Mouse (Mus musculus): ENCODE measurements around the gene Ehbp1. TPM values are rescaled to one million over a fixed set of nuclear protein-coding genes. Genes with fewer than 3 reads are reported as not detected.
A peak's percentile ranks its signal among the peaks of the same experiment; 100 is the strongest.

The Ehbp1 gene
- total and polyA plus RNA-seq, 2 experiments from 2014 or later = 12.0 to 45.6 TPM

DNA sequence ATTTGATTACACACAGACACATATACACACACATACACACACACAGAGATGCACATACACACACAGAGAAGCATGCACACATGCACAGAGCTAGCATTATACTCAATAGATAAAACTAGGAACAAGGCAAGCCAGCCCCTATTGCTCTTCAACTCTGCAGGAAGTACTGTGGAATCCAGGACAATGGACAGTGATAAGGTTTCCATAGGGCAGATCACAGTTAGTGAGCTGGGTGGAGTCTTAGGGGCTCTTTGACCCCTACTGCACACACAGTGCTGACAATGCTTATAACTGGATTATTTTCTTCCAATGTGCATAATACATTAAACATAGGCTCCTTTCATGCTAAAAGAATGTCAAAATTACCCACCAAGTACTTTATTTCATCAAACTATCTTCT is 75.1 kb downstream of the Ehbp1 start:
- Histone ChIP-seq H3K27ac (ENCODE audit: low read depth, low read length) (no peak overlapping the region), H3K4me3 (ENCODE audit: low read depth, low read length) (no peak overlapping the region), H3K9ac (no peak overlapping the region), H3K4me2 (ENCODE audit: low read depth) (no peak overlapping the region), H3K4me1 (ENCODE audit: insufficient read depth) (no peaks in the 10 kb centered on the region), H3K27me3 (ENCODE audit: insufficient read depth, low read length) (no peaks in the 10 kb centered on the region), H3K36me3 (ENCODE audit: insufficient read depth) (no peaks in the 10 kb centered on the region), H3K9me3 (ENCODE audit: low read length) (no peaks in the 10 kb centered on the region)
- no peak for ATAC-seq
- no peak for TF ChIP-seq CTCF (IDR thresholded peaks at IDR 0.05; ENCODE audit: low read depth)
- DNase-seq = no peak

DNA sequence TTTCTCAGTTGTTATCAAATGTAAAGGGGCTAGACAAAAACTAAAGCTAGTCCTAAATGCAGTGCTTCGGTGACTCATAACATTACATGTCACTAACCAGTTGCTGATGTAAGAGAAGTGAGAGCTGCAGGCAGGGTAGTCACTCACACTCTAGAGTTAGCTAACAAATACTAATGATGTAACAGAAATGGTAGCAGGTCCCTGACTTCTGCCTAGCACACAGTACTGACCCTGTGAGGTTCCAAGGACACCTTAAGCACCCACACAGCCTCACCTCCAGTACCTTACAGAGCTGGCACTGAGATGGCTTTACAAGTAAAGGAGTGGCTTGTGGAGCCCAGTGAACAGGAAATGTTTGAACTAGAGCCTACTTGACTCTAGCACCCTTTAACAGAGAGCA is 86.7 kb downstream of the Ehbp1 start:
- Histone ChIP-seq H3K9me3 (ENCODE audit: low read length) (no peaks in the 10 kb centered on the region), H3K4me2 (ENCODE audit: low read depth) (no peak overlapping the region), H3K4me3 (ENCODE audit: low read depth, low read length) (no peak overlapping the region), H3K27me3 (ENCODE audit: insufficient read depth, low read length) (no peaks in the 10 kb centered on the region), H3K36me3 (ENCODE audit: insufficient read depth) (no peaks in the 10 kb centered on the region), H3K9ac (no peak overlapping the region), H3K27ac (ENCODE audit: low read depth, low read length) (no peak overlapping the region), H3K4me1 (ENCODE audit: insufficient read depth) (no peaks in the 10 kb centered on the region)
- DNase-seq (no peak), ATAC-seq (no peak)
- no peak for TF ChIP-seq CTCF (IDR thresholded peaks at IDR 0.05; ENCODE audit: low read depth)
- WGBS = 91% methylated on average over 1 of the region's 1 CpGs

DNA sequence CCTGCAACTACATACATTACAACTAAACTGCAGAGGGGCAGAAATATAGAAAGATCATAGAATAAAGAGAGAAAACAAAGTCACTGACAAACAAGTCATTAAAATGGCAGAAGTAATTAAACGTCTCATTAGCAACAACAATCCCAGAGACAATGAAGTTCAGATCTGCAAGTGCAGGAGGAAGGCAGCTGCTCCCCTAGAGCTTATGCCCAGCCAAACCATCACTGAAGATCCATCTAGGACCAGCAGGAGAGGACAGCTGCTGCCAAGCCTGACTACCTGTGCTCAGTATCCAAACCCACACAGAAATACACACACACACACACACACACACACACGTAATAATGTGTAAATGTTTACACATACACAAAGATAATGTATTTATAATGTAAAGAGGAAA is 92.7 kb downstream of the Ehbp1 start:
- DNase-seq (no peak), ATAC-seq (no peak)
- Histone ChIP-seq H3K4me1 (ENCODE audit: insufficient read depth) (no peaks in the 10 kb centered on the region), H3K36me3 (ENCODE audit: insufficient read depth) (no peaks in the 10 kb centered on the region), H3K9me3 (ENCODE audit: low read length) (no peaks in the 10 kb centered on the region), H3K27ac (ENCODE audit: low read depth, low read length) (no peak overlapping the region), H3K4me3 (ENCODE audit: low read depth, low read length) (no peak overlapping the region), H3K4me2 (ENCODE audit: low read depth) (no peak overlapping the region), H3K9ac (no peak overlapping the region), H3K27me3 (ENCODE audit: insufficient read depth, low read length) (no peaks in the 10 kb centered on the region)
- WGBS = 65% methylated on average over 2 of the region's 2 CpGs
- no peak for TF ChIP-seq CTCF (IDR thresholded peaks at IDR 0.05; ENCODE audit: low read depth)

DNA sequence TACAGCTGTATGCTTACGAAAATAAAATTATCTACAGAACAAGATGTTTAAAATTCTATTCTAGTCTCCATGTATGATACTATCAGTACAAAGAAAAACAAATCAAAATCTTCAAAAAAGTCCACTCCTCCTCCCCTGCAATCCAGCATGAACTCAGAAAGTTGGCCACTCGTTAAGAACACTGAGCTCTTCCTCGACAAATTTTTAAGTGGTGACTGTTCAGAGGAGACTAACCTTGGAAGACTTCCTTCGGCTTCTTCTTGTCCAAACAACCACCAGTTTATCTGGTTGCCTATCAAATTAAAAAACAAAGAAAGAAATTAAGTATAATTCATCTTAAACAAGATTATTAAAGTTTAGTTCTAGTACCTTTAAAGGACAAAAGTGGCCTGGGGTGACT is 94.4 kb downstream of the Ehbp1 start:
- Histone ChIP-seq H3K4me3 (ENCODE audit: low read depth, low read length) (no peak overlapping the region), H3K9me3 (ENCODE audit: low read length) (no peaks in the 10 kb centered on the region), H3K36me3 (ENCODE audit: insufficient read depth) (no peaks in the 10 kb centered on the region), H3K4me2 (ENCODE audit: low read depth) (no peak overlapping the region), H3K27me3 (ENCODE audit: insufficient read depth, low read length) (no peaks in the 10 kb centered on the region), H3K4me1 (ENCODE audit: insufficient read depth) (no peaks in the 10 kb centered on the region), H3K9ac (no peak overlapping the region), H3K27ac (ENCODE audit: low read depth, low read length) (no peak overlapping the region)
- TF ChIP-seq CTCF (IDR thresholded peaks at IDR 0.05; ENCODE audit: low read depth) = no peak
- ATAC-seq (no peak), DNase-seq (no peak)
- 72% methylated on average over 4 of the region's 4 CpGs for WGBS

DNA sequence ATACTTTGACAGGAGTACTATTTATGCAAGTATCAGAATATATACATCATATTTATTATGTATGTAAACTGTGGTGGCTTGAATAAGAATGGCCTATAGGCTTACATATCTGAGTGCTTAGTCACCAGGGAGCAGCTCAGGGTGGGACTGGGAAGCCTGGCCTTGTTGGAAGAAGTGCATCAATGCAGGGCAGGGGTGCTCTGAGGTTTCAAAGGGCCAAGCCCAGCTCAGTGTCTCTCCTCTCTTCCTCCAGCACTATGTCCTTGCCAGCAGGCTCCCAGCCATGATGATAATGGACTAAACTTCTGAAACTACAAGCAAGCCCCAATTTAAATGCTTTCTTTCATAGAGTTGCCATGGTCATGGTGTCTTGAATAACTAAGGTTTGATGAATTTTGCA is 95.0 kb downstream of the Ehbp1 start:
- no peaks in the 10 kb centered on the region for H3K4me1 ChIP-seq (ENCODE audit: insufficient read depth)
- no peaks in the 10 kb centered on the region for H3K27me3 ChIP-seq (ENCODE audit: insufficient read depth, low read length)
- no peak overlapping the region for H3K9ac ChIP-seq
- H3K36me3 ChIP-seq (ENCODE audit: insufficient read depth) = no peaks in the 10 kb centered on the region
- H3K4me2 ChIP-seq (ENCODE audit: low read depth) = no peak overlapping the region
- no peaks in the 10 kb centered on the region for H3K9me3 ChIP-seq (ENCODE audit: low read length)
- TF ChIP-seq CTCF (IDR thresholded peaks at IDR 0.05; ENCODE audit: low read depth) = no peak
- DNase-seq (no peak), ATAC-seq (no peak)
- H3K4me3 ChIP-seq (ENCODE audit: low read depth, low read length) = no peak overlapping the region
- H3K27ac ChIP-seq (ENCODE audit: low read depth, low read length) = no peak overlapping the region

DNA sequence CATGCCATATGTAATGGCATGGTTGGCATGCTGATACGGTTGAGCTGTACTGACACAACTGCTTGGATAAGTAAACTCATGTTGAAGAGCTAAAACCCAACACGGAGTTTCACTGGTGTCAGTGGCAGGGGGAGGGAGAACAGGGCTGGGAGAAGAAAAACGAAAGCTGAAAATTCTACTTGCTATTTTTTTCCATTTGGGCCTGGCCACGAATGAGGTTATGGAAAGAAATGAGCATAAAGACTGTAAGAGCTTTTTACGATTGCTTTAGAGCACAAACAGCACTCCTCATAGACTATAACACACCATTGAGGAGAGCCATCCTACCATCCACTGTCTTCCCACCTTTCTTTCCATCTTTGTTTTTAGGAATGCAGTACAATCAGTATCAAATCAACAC is 106.5 kb downstream of the Ehbp1 start:
- TF ChIP-seq CTCF (IDR thresholded peaks at IDR 0.05; ENCODE audit: low read depth) = no peak
- Histone ChIP-seq H3K36me3 (ENCODE audit: insufficient read depth) (0 out of 2 replicates have a peak, but pooled peaks cover 5% of the 10 kb centered on the region), H3K9ac (no peak overlapping the region), H3K4me3 (ENCODE audit: low read depth, low read length) (no peak overlapping the region), H3K9me3 (ENCODE audit: low read length) (no peaks in the 10 kb centered on the region), H3K4me2 (ENCODE audit: low read depth) (no peak overlapping the region), H3K4me1 (ENCODE audit: insufficient read depth) (no peaks in the 10 kb centered on the region), H3K27ac (ENCODE audit: low read depth, low read length) (no peak overlapping the region), H3K27me3 (ENCODE audit: insufficient read depth, low read length) (no peaks in the 10 kb centered on the region)
- ATAC-seq = no peak
- 85% methylated on average over 5 of the region's 5 CpGs for WGBS
- DNase-seq = no peak

DNA sequence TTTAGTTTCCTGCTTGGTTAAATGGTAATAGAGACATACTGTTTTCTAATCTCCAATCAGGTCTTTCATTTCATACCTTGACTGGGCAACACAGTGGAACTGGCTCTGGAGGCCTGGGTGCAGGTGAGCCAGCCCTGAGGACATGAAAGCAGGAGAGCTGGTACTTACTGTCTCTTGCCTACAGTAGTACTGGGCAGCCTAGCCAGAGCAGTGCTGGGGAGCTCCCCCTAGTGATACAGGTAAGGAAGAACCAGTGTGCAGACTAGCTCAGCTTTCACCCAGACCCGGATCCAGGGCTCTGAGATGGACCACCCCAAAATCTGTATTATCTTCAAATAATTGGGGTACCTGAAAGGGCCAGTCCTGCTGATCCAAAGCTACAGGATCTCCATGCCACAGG is 107.4 kb downstream of the Ehbp1 start:
- Histone ChIP-seq H3K4me1 (ENCODE audit: insufficient read depth) (no peaks in the 10 kb centered on the region), H3K4me3 (ENCODE audit: low read depth, low read length) (no peak overlapping the region), H3K9me3 (ENCODE audit: low read length) (no peaks in the 10 kb centered on the region), H3K27me3 (ENCODE audit: insufficient read depth, low read length) (no peaks in the 10 kb centered on the region), H3K9ac (no peak overlapping the region), H3K4me2 (ENCODE audit: low read depth) (no peak overlapping the region), H3K36me3 (ENCODE audit: insufficient read depth) (0 out of 2 replicates have a peak, but pooled peaks cover 5% of the 10 kb centered on the region), H3K27ac (ENCODE audit: low read depth, low read length) (no peak overlapping the region)
- TF ChIP-seq CTCF (IDR thresholded peaks at IDR 0.05; ENCODE audit: low read depth) = peak; percentile 21; the same call in 1 of the 2 replicates
- WGBS = 77% methylated on average over 1 of the region's 1 CpGs
- DNase-seq (no peak), ATAC-seq (no peak)

DNA sequence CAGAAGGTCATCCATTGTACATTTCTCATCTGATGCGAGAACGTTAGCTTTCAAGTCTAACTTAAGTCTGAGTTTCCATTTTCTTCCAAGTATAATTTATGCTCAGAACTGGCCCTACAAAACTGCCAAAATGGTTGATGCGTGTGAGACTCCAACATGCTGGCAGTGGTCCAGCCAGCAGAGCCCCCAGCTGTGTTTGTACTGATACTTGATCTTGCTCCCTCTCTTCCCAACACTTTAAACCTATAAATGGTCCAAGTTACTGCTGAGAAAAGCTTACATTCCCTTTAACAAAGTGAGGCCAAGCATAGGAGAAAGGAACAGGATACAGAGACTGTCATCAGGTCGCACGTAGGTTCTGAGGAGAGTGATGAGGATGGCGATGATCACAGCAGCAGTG is 111.2 kb downstream of the Ehbp1 start:
- TF ChIP-seq CTCF (IDR thresholded peaks at IDR 0.05; ENCODE audit: low read depth) = no peak
- H3K9me3 ChIP-seq (ENCODE audit: low read length) = no peaks in the 10 kb centered on the region
- H3K4me3 ChIP-seq (ENCODE audit: low read depth, low read length) = no peak overlapping the region
- DNase-seq (no peak), ATAC-seq (no peak)
- no peaks in the 10 kb centered on the region for H3K27me3 ChIP-seq (ENCODE audit: insufficient read depth, low read length)
- H3K27ac ChIP-seq (ENCODE audit: low read depth, low read length) = no peak overlapping the region
- WGBS = 57% methylated on average over 6 of the region's 6 CpGs
- H3K9ac ChIP-seq = no peak overlapping the region
- H3K36me3 ChIP-seq (ENCODE audit: insufficient read depth) = 0 out of 2 replicates have a peak, but pooled peaks cover 3% of the 10 kb centered on the region
- no peaks in the 10 kb centered on the region for H3K4me1 ChIP-seq (ENCODE audit: insufficient read depth)
- H3K4me2 ChIP-seq (ENCODE audit: low read depth) = no peak overlapping the region

All from forebrain, postnatal 0 days (tissue).